Comparison of ENCODE assay signal across 9 mouse cellular contexts in the genomic region with DNA sequence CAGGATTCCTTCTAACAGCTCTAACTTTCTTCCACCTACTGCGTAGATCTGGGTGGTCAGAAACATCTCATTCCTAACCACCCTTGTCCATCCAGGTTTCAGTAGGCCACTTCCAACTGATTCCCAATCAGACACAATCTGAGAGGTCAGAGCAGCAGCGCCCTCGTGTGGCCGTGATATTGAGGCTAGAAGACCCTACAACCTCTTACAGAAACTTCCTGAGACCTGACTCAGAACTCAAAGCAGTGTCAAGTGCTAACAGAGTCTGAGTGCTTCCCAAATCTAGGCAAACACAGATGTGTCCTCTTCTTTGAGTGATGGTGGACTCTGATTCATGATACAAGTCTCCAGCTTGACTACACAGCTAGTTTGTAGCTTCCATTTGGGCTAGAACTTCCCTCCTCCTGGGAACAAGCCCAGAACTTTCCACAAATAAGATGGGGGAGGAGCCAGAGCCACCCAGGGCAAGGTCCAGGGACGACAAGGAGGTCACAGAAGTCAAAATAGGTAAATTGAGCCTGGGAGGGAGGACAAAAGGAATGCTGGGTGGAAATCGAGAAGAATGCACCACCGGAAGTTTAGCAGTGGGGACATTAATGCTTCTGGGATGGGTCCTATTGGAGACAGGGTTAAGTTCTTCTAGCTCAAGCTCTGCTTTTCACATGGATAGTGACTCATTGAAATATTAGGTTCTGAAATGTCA. TPM values are rescaled to one million over a fixed set of nuclear protein-coding genes. Genes with fewer than 3 reads are reported as not detected.
A peak's percentile ranks its signal among the peaks of the same experiment; 100 is the strongest.
DNase-seq lines count a peak whose midpoint lies in the region; ATAC-seq and TF ChIP-seq lines count a peak whose summit lies in the region.
"Had no signal": no experiment of that assay in that cellular context is flagged by ENCODE, and none has a peak within 500 bp of the region (broad histone marks: within the 10 kb centered on the region; RNA-seq: fewer than 3 reads in every experiment).

No protein-coding gene starts in this region.

- WGBS in hindbrain, embryonic 11.5 days = 28% methylated on average over 7 of the region's 7 CpGs
- 27% methylated on average over 7 of the region's 7 CpGs for WGBS in hindbrain, embryonic 12.5 days
- 32% methylated on average over 7 of the region's 7 CpGs for whole genome bisulfite sequencing in cerebellum, adult 2 months
- WGBS in kidney, embryonic 14.5 days = 24% methylated on average over 7 of the region's 7 CpGs
- WGBS in limb, embryonic 14.5 days = 26% methylated on average over 7 of the region's 7 CpGs

- H3K27me3 ChIP-seq in hindbrain, embryonic 11.5 days (ENCODE audit: control insufficient read depth, insufficient read depth, low read length) = no peaks in the 10 kb centered on the region
- H3K27me3 ChIP-seq in hindbrain, embryonic 12.5 days = no peaks in the 10 kb centered on the region
- H3K27me3 ChIP-seq in cerebellum, adult 2 months (ENCODE audit: control insufficient read depth, insufficient read depth, low read length) = no peaks in the 10 kb centered on the region
- H3K27me3 ChIP-seq in kidney, embryonic 14.5 days (ENCODE audit: control insufficient read depth, insufficient read depth, low read length) = no peaks in the 10 kb centered on the region
- H3K27me3 ChIP-seq in limb, embryonic 14.5 days (ENCODE audit: control insufficient read depth, insufficient read depth, low read length) = no peaks in the 10 kb centered on the region
- H3K27me3 ChIP-seq: embryonic facial prominence, embryonic 13.5 days had no signal

- peak; percentile 91 for DNase-seq in hindbrain, embryonic 11.5 days (ENCODE audit: low spot score)
- DNase-seq in cerebellum, adult 2 months = peak; percentile 67 to 74
- DNase-seq in gastrocnemius, postnatal 10 days = peak; percentile 84
- DNase-seq in limb, embryonic 14.5 days (ENCODE audit: low spot score) = peak; percentile 90
- DNase-seq in ovary, postnatal 14 days (ENCODE audit: low spot score) = peak; percentile 75
- DNase-seq in thymus, postnatal 14 days = peak; percentile 78

- TF ChIP-seq POLR2A in cerebellum, adult 2 months (IDR thresholded peaks at IDR 0.05; ENCODE audit: borderline replicate concordance, insufficient read depth, low read length) = no peak
- no peak for TF ChIP-seq POLR2A in limb, embryonic 14.5 days (IDR thresholded peaks at IDR 0.05; ENCODE audit: borderline replicate concordance, extremely low read depth, insufficient read depth, insufficient read length)

- no peaks in the 10 kb centered on the region for H3K4me1 ChIP-seq in hindbrain, embryonic 11.5 days (replicated peaks; ENCODE audit: control insufficient read depth, insufficient read depth, low read length)
- H3K4me1 ChIP-seq in hindbrain, embryonic 12.5 days = no peaks in the 10 kb centered on the region
- H3K4me1 ChIP-seq in cerebellum, adult 2 months (ENCODE audit: control insufficient read depth, insufficient read depth, low read length) = no peaks in the 10 kb centered on the region
- peaks cover 4% of the 10 kb centered on the region; the same call in 1 of the 2 replicates for H3K4me1 ChIP-seq in kidney, embryonic 14.5 days (ENCODE audit: control insufficient read depth, insufficient read depth, low read length)
- no peaks in the 10 kb centered on the region for H3K4me1 ChIP-seq in limb, embryonic 14.5 days (ENCODE audit: control insufficient read depth, insufficient read depth, low read length)
- H3K4me1 ChIP-seq: embryonic facial prominence, embryonic 13.5 days had no signal

- TF ChIP-seq CTCF in cerebellum, adult 2 months (IDR thresholded peaks at IDR 0.05; ENCODE audit: borderline replicate concordance, insufficient read depth, low read depth, low read length) = peak; percentile 69

- H3K9me3 ChIP-seq in hindbrain, embryonic 11.5 days (ENCODE audit: control insufficient read depth, low read length) = no peaks in the 10 kb centered on the region
- no peaks in the 10 kb centered on the region for H3K9me3 ChIP-seq in hindbrain, embryonic 12.5 days (replicated peaks)
- no peaks in the 10 kb centered on the region for H3K9me3 ChIP-seq in kidney, embryonic 14.5 days (ENCODE audit: control insufficient read depth, low read length)
- no peaks in the 10 kb centered on the region for H3K9me3 ChIP-seq in limb, embryonic 14.5 days (ENCODE audit: control insufficient read depth, low read length)
- H3K9me3 ChIP-seq: embryonic facial prominence, embryonic 13.5 days had no signal

- H3K36me3 ChIP-seq in hindbrain, embryonic 11.5 days (ENCODE audit: control insufficient read depth, insufficient read depth, low read length) = no peaks in the 10 kb centered on the region
- no peaks in the 10 kb centered on the region for H3K36me3 ChIP-seq in hindbrain, embryonic 12.5 days
- no peaks in the 10 kb centered on the region for H3K36me3 ChIP-seq in kidney, embryonic 14.5 days (ENCODE audit: control insufficient read depth, insufficient read depth, low read length)
- H3K36me3 ChIP-seq in limb, embryonic 14.5 days (ENCODE audit: control insufficient read depth, insufficient read depth, low read length) = no peaks in the 10 kb centered on the region
- H3K36me3 ChIP-seq: embryonic facial prominence, embryonic 13.5 days had no signal

- no peak overlapping the region for H3K4me2 ChIP-seq in hindbrain, embryonic 11.5 days (replicated peaks; ENCODE audit: low read depth, low read length)
- H3K4me2 ChIP-seq in hindbrain, embryonic 12.5 days (replicated peaks) = no peak overlapping the region
- no peak overlapping the region for H3K4me2 ChIP-seq in kidney, embryonic 14.5 days (replicated peaks; ENCODE audit: low read depth, low read length)
- no peak overlapping the region for H3K4me2 ChIP-seq in limb, embryonic 14.5 days (replicated peaks; ENCODE audit: low read depth, low read length, severe bottlenecking)
- H3K4me2 ChIP-seq: embryonic facial prominence, embryonic 13.5 days had no signal

- H3K9ac ChIP-seq in hindbrain, embryonic 11.5 days (ENCODE audit: low read depth, low read length) = no peak overlapping the region
- no peak overlapping the region for H3K9ac ChIP-seq in hindbrain, embryonic 12.5 days
- no peak overlapping the region for H3K9ac ChIP-seq in kidney, embryonic 14.5 days (ENCODE audit: low read depth, low read length)
- H3K9ac ChIP-seq in limb, embryonic 14.5 days (ENCODE audit: low read depth, low read length, severe bottlenecking) = no peak overlapping the region
- H3K9ac ChIP-seq: embryonic facial prominence, embryonic 13.5 days had no signal

- ATAC-seq in hindbrain, embryonic 11.5 days (ENCODE audit: low FRiP score) = peak; percentile 57; the same call in 1 of the 2 replicates
- no peak for ATAC-seq in hindbrain, embryonic 12.5 days (ENCODE audit: low FRiP score)
- ATAC-seq in kidney, embryonic 14.5 days (ENCODE audit: low FRiP score, low TSS enrichment) = peak; percentile 77
- peak; percentile 37; the same call in 1 of the 2 replicates for ATAC-seq in limb, embryonic 14.5 days (ENCODE audit: low FRiP score, low read depth)

- H3K4me3 ChIP-seq in hindbrain, embryonic 11.5 days (ENCODE audit: low read depth, low read length) = no peak overlapping the region
- no peak overlapping the region for H3K4me3 ChIP-seq in hindbrain, embryonic 12.5 days
- no peak overlapping the region for H3K4me3 ChIP-seq in cerebellum, adult 2 months (replicated peaks; ENCODE audit: insufficient read depth, low read depth, low read length)
- H3K4me3 ChIP-seq in kidney, embryonic 14.5 days (ENCODE audit: low read length) = no peak overlapping the region
- H3K4me3 ChIP-seq in limb, embryonic 14.5 days (replicated peaks; ENCODE audit: low read length) = no peak overlapping the region
- H3K4me3 ChIP-seq: embryonic facial prominence, embryonic 13.5 days had no signal

- no peak overlapping the region for H3K27ac ChIP-seq in hindbrain, embryonic 11.5 days (ENCODE audit: low read depth, low read length)
- no peak overlapping the region for H3K27ac ChIP-seq in hindbrain, embryonic 12.5 days
- H3K27ac ChIP-seq in cerebellum, adult 2 months (ENCODE audit: insufficient read depth, low read length) = no peak overlapping the region
- H3K27ac ChIP-seq in kidney, embryonic 14.5 days (ENCODE audit: low read depth, low read length) = no peak overlapping the region
- no peak overlapping the region for H3K27ac ChIP-seq in limb, embryonic 14.5 days (replicated peaks; ENCODE audit: low read depth, low read length)
- H3K27ac ChIP-seq: embryonic facial prominence, embryonic 13.5 days had no signal

RNA-seq across cellular contexts. Expression of gene Zfp57, which starts 3.8 kb away (rescaled TPM):
- 137 and 153 TPM in 2 replicates for polyA plus RNA-seq in hindbrain, embryonic 11.5 days (2014; fragmentation: Nextera tagmentation; extraction: Ambion mirVana)
- polyA plus RNA-seq in hindbrain, embryonic 12.5 days (2016; fragmentation: Nextera tagmentation; extraction: Ambion mirVana) = 208 and 223 TPM in 2 replicates
- polyA plus RNA-seq in cerebellum, adult 2 months (2012; rRNA removed) = 10.3 and 12.0 TPM in 2 replicates
- 1 to 10 TPM; 1.9 to 4.5 TPM for total RNA-seq in gastrocnemius, postnatal 10 days (2021)
- 44.6 and 67.5 TPM in 2 replicates for polyA plus RNA-seq in kidney, embryonic 14.5 days (2014; fragmentation: Nextera tagmentation; extraction: Ambion mirVana)
- 140 and 149 TPM in 2 replicates for polyA plus RNA-seq in limb, embryonic 14.5 days (2012; rRNA removed)
- polyA plus RNA-seq in limb, embryonic 14.5 days (2014; fragmentation: Nextera tagmentation; extraction: Ambion mirVana) = 85.9 and 86.1 TPM in 2 replicates

RNA-seq across cellular contexts. Expression of gene H2-M5, which starts 7.8 kb away (rescaled TPM):
- 0.86 and 1.1 TPM in 2 replicates for polyA plus RNA-seq in hindbrain, embryonic 11.5 days (2014; fragmentation: Nextera tagmentation; extraction: Ambion mirVana)
- polyA plus RNA-seq in hindbrain, embryonic 12.5 days (2016; fragmentation: Nextera tagmentation; extraction: Ambion mirVana) = 1.6 and 2.3 TPM in 2 replicates
- polyA plus RNA-seq in cerebellum, adult 2 months (2012; rRNA removed) = 0.55 and 0.77 TPM in 2 replicates
- under 1 TPM in 1 of 2 experiments, not detected in 1; 0.18 TPM for total RNA-seq in gastrocnemius, postnatal 10 days (2021)
- 0.16 and 0.39 TPM in 2 replicates for polyA plus RNA-seq in kidney, embryonic 14.5 days (2014; fragmentation: Nextera tagmentation; extraction: Ambion mirVana)
- 6.3 and 7.4 TPM in 2 replicates for polyA plus RNA-seq in limb, embryonic 14.5 days (2012; rRNA removed)
- 0.29 and 0.61 TPM in 2 replicates for polyA plus RNA-seq in limb, embryonic 14.5 days (2014; fragmentation: Nextera tagmentation; extraction: Ambion mirVana)

RNA-seq across cellular contexts. Expression of gene 2410137M14Rik, which starts 16.1 kb away (rescaled TPM):
- polyA plus RNA-seq in hindbrain, embryonic 11.5 days (2014; fragmentation: Nextera tagmentation; extraction: Ambion mirVana) = not detected in 2 replicates
- polyA plus RNA-seq in hindbrain, embryonic 12.5 days (2016; fragmentation: Nextera tagmentation; extraction: Ambion mirVana) = 0.50 TPM in 1 of 2 replicates, not detected in the other
- polyA plus RNA-seq in cerebellum, adult 2 months (2012; rRNA removed) = 0.29 TPM in 1 of 2 replicates, not detected in the other
- not detected for total RNA-seq in gastrocnemius, postnatal 10 days (2021)
- not detected in 2 replicates for polyA plus RNA-seq in kidney, embryonic 14.5 days (2014; fragmentation: Nextera tagmentation; extraction: Ambion mirVana)
- polyA plus RNA-seq in limb, embryonic 14.5 days (2012; rRNA removed) = 0.53 and 0.58 TPM in 2 replicates
- not detected in 2 replicates for polyA plus RNA-seq in limb, embryonic 14.5 days (2014; fragmentation: Nextera tagmentation; extraction: Ambion mirVana)
- polyA plus RNA-seq: embryonic facial prominence, embryonic 13.5 days had no signal

RNA-seq across cellular contexts. Expression of gene Mog, which starts 26.0 kb away (rescaled TPM):
- polyA plus RNA-seq in hindbrain, embryonic 11.5 days (2014; fragmentation: Nextera tagmentation; extraction: Ambion mirVana) = 0.39 and 0.61 TPM in 2 replicates
- polyA plus RNA-seq in hindbrain, embryonic 12.5 days (2016; fragmentation: Nextera tagmentation; extraction: Ambion mirVana) = 0.85 and 1.3 TPM in 2 replicates
- polyA plus RNA-seq in cerebellum, adult 2 months (2012; rRNA removed) = 145 and 178 TPM in 2 replicates
- total RNA-seq in gastrocnemius, postnatal 10 days (2021) = not detected
- 0.12 and 0.14 TPM in 2 replicates for polyA plus RNA-seq in kidney, embryonic 14.5 days (2014; fragmentation: Nextera tagmentation; extraction: Ambion mirVana)
- polyA plus RNA-seq in limb, embryonic 14.5 days (2012; rRNA removed) = not detected in 2 replicates
- 0.35 TPM in 1 of 2 replicates, not detected in the other for polyA plus RNA-seq in limb, embryonic 14.5 days (2014; fragmentation: Nextera tagmentation; extraction: Ambion mirVana)

RNA-seq across cellular contexts. Expression of gene Znrd1as, which starts 38.8 kb away (rescaled TPM):
- polyA plus RNA-seq in hindbrain, embryonic 11.5 days (2014; fragmentation: Nextera tagmentation; extraction: Ambion mirVana) = 9.6 and 9.8 TPM in 2 replicates
- polyA plus RNA-seq in hindbrain, embryonic 12.5 days (2016; fragmentation: Nextera tagmentation; extraction: Ambion mirVana) = 5.0 and 6.6 TPM in 2 replicates
- polyA plus RNA-seq in cerebellum, adult 2 months (2012; rRNA removed) = 6.7 and 7.8 TPM in 2 replicates
- 1 to 10 TPM; 7.5 to 9.4 TPM for total RNA-seq in gastrocnemius, postnatal 10 days (2021)
- 6.6 and 10.3 TPM in 2 replicates for polyA plus RNA-seq in kidney, embryonic 14.5 days (2014; fragmentation: Nextera tagmentation; extraction: Ambion mirVana)
- 1.8 and 5.9 TPM in 2 replicates for polyA plus RNA-seq in limb, embryonic 14.5 days (2012; rRNA removed)
- 5.8 and 5.9 TPM in 2 replicates for polyA plus RNA-seq in limb, embryonic 14.5 days (2014; fragmentation: Nextera tagmentation; extraction: Ambion mirVana)
